ENCODE assay signal across 10 mouse cellular contexts in the genomic region with DNA sequence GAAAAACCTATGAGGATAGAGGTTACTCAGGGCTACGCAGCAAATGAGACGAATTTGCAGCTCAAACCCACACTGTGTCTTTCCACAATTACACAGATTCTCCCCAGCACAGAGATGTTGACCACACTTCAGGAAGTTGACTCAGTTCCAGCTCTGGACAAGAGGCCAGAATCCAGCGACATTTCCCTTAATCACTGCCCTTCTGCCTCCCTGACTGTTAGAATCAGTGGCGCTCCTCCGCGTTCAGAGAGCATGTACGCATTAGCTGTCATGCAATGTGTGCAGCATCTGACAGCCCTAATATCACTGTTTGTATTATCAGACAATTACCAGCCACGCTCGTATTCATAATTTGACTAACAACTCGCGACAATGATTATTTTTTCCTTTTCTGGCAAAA. TPM values are rescaled to one million over a fixed set of nuclear protein-coding genes. Genes with fewer than 3 reads are reported as not detected.
A peak's percentile ranks its signal among the peaks of the same experiment; 100 is the strongest.
DNase-seq lines count a peak whose midpoint lies in the region; ATAC-seq and TF ChIP-seq lines count a peak whose summit lies in the region.
"Had no signal": no experiment of that assay in that cellular context is flagged by ENCODE, and none has a peak within 500 bp of the region (broad histone marks: within the 10 kb centered on the region; RNA-seq: fewer than 3 reads in every experiment).

No protein-coding gene starts in this region.

- no peak for TF ChIP-seq CTCF in kidney, adult 2 months (conservative IDR thresholded peaks at IDR 0.05; ENCODE audit: insufficient read depth, insufficient read length, low read depth, low read length)

- no peaks in the 10 kb centered on the region for H3K4me1 ChIP-seq in kidney, adult 2 months (ENCODE audit: control insufficient read depth, insufficient read depth, low read length)
- H3K4me1 ChIP-seq: megakaryocyte, embryonic 14.5 days had no signal

- H3K27me3 ChIP-seq in kidney, adult 2 months (replicated peaks; ENCODE audit: control insufficient read depth, insufficient read depth, low read length) = no peaks in the 10 kb centered on the region
- H3K27me3 ChIP-seq: Patski had no signal

- 0 out of 2 replicates have a peak, but pooled peaks have one; percentile 39 for ATAC-seq in common myeloid progenitor, adult 5-6 weeks (replicated peaks; ENCODE audit: low read depth, poor library complexity, severe bottlenecking)
- no peak for ATAC-seq in CD4-positive, CD25-positive, alpha-beta regulatory T cell, adult 4 months
- ATAC-seq in activated CD4-positive, CD25-positive, alpha-beta regulatory T cell, adult 4 months = no peak
- ATAC-seq: Patski had no signal

- peak; percentile 29 for DNase-seq in kidney, adult 2 months
- DNase-seq in kidney, adult 11 months = no peak
- DNase-seq in Muller cell, postnatal 12 days (ENCODE audit: inconsistent ontology term) = peak; percentile 39
- DNase-seq in layer of hippocampus, adult 8-10 months (ENCODE audit: low spot score in 2 of 2) = peak; percentile 36 to 45

- no peak overlapping the region for H3K4me3 ChIP-seq in kidney, adult 2 months (ENCODE audit: insufficient read depth, low read depth, low read length)
- H3K4me3 ChIP-seq: megakaryocyte, embryonic 14.5 days had no signal

- H3K36me3 ChIP-seq in kidney, adult 2 months (ENCODE audit: control insufficient read depth, insufficient read depth, low read length) = no peaks in the 10 kb centered on the region

- WGBS in kidney, adult 2 months = 70% methylated on average over 11 of the region's 11 CpGs

- no peak for TF ChIP-seq POLR2A in kidney, adult 2 months (IDR thresholded peaks at IDR 0.05; ENCODE audit: low read depth, low read length)

- H3K27ac ChIP-seq in kidney, adult 2 months (ENCODE audit: insufficient read depth, low read depth, low read length) = 0 out of 2 replicates have a peak overlapping the region, but pooled peaks have one; percentile 38

RNA-seq across cellular contexts. Expression of a gene that starts 31.4 kb away (rescaled TPM):
- 0.08 and 0.14 TPM in 2 replicates for polyA plus RNA-seq in kidney, adult 2 months (2012; rRNA removed)
- not detected in 2 replicates for total RNA-seq in common myeloid progenitor, adult 5-6 weeks (2017)
- not detected for total RNA-seq in layer of hippocampus, adult 8-10 months (2022)
- polyA plus RNA-seq in CD4-positive, CD25-positive, alpha-beta regulatory T cell, adult 4 months (2017; shearing (Covaris generic)) = not detected
- not detected for polyA plus RNA-seq in activated CD4-positive, CD25-positive, alpha-beta regulatory T cell, adult 4 months (2017; shearing (Covaris generic))
- total RNA-seq: left cerebral cortex, adult 18-20 months had no signal
